Mouse (Mus musculus): ENCODE data around the gene Aff3.

Aff3 gene

GRCm38 (mm10) chr1:38496886-38497528 is 167.7 kb downstream of the Aff3 start:
- no peak for DNase-seq (ENCODE audit: low spot score in 2 of 2)

GRCm38 (mm10) chr1:38495284-38495683 is 169.5 kb downstream of the Aff3 start:
- DNase-seq (ENCODE audit: low spot score in 2 of 2) = no peak

DNA sequence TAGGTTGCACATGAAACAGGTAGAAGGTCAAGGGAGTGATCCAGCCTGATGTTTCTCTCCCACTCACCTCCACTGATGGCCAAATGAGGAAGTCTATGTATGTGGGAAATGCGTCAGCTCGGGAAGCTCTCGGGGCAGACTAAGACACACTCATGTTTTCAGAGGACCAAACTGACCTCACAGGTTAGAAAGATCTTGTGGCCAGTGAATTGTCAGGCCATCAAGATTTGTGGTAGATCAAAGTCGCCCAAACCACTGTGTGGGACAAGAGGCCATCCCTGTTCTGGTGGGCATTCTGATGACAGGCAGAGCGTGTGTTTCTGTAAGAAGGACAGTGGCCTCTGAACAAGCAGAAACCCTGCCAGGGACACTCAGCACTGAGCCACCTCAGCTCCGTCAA is 175.0 kb downstream of the Aff3 start:
- DNase-seq (ENCODE audit: low spot score in 2 of 2) = no peak

- no peak for DNase-seq (ENCODE audit: low spot score in 2 of 2)
These were observed 176.0 kb downstream of the Aff3 start for GRCm38 (mm10) chr1:38488667-38489210.

- no peak for DNase-seq (ENCODE audit: low spot score in 2 of 2)
These were observed 176.9 kb downstream of the Aff3 start for GRCm38 (mm10) chr1:38487884-38488283.

DNA sequence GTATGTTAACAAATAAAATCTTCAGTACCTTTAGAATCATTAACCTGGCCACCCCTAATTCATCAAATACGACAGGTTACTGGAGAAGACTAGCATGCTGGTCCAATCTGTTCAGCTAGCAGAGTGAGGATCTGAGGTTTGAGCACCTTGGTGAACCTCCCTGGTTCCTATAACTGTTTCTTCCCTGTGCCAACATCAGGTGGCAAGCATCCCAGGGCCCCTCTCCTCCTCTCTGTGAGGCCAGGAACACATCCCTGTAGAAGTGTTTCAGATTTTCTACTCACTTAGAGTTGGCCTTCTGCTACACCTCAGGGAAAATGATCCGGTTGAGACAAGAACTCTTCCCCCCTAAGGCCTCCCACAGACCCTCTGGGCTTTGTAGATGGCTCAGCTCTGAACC is 181.6 kb downstream of the Aff3 start:
- DNase-seq (ENCODE audit: low spot score in 2 of 2) = no peak

DNA sequence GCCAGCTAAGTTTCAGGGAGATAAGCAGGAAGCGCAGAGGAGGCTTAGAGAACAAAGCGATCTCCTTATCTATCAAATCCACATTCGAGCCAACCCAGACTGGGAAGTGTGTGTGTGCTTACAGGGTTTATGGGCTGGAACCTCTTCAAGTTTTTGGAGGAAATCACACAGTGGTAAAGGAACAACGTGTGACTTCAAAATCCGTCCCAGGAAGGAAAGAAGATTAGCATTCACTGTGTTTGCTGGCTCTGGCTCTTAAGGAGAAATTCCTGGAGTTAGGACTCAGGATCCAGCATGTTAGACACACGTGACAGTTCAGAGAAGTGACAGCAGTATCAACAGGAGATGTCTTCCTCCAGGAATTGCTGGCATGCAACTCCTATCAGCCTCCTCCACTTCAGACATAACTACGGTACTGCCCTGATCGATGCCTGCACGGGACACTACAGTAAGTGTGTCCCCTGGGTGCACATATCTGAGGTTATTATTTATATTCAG is 186.5 kb downstream of the Aff3 start:
- no peak for DNase-seq (ENCODE audit: low spot score in 2 of 2)

DNA sequence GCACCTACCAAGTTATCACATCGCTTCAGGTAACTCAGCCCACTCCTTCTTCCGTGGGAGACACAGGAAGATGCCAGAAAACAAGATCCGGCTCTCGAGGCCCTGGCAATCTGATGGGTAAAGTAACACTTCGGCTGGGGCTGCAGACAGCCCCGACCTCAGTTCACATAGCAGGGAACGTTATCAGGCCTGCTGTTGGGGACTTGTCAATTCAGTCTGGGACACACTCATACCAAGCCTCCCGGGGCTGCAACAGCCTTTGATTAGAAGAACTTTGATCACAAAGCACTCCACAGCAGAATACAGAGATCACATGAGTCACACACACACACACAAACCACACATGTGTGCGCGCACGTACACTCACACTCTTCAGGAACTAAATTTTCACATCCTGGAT is 193.9 kb downstream of the Aff3 start:
- DNase-seq (ENCODE audit: low spot score in 2 of 2) = no peak

DNA sequence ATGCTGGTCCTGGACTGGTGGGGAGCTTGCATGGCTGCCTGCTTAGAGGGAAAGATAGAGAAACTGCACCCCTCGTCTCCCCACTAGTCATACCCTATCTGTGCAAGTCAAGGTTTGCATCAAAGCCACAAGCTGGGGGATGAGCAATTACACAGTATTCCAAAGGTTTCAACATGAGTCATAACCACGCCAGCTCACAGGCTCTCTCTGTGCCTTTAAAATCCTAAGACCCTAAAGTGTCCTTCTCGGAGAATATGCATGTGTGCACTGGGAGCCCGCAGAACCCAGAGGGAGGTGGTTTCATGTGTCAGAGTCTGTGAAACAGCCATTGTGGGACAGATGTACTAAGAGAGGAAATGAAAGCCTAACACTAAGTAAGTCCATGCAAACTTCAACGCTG is 194.6 kb downstream of the Aff3 start:
- no peak for DNase-seq (ENCODE audit: low spot score in 2 of 2)

DNA sequence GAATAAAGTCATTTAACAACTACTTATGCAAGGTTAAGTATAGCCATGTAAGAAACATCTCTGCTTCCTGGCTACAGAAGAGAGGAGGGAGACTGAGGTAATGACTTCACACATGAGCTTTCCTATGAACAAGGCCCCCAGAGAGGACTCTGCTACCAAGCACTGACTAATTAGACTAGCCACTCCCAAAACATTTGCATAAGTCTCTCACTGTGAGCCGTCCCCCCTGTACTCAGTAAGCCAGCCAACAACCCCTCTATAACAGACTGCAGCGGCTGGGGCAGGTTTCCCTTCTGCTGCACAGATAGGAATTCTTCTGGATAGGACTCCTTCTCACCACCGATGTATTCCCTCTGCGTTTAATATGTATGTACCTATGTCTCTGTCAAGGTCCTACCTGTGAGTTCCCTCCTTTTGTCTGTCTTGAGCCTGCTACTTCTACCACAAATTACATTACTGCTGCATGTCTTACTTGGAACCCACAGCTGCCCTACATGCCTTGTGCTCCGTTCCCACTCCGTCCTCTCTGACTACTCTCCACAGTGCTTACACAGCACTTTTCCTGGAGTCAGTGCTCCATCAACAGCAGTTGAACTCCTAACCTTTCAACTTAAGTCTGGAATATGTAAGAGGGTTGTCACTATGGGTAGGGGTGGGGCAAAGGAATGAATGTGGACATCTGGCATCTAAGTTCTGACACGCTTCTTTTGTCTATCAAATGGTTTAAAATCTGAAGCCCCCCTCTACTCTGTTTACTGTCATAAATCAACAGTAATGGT is 197.3 kb downstream of the Aff3 start:
- no peak for DNase-seq (ENCODE audit: low spot score in 2 of 2)

DNA sequence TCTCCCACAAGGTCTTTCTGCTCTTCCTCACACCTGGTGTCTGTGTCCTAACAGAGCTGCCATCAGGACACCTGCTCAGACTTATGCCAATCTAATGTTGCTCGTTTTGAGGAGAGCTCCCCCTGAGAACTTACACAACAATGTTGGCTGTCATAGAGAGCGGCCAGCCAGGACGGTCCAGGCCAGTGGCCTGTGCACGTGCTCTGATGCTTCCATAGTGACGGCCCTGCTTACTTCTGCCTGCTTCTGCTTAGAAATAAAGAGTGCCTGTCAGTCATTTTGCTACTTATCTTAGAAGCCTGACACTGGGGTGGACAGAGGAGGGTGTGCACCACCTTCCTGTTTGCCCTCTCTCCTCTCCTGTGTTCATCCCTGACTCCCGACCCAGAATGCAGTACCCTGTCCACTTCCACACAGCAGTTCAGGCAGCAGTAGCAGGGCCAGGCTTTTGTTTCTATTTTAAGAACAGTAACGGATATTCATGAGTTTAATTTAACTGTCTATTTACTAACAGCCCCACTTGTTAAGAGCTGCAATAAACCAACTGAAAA is 208.0 kb downstream of the Aff3 start:
- DNase-seq (ENCODE audit: low spot score in 2 of 2) = no peak

DNA sequence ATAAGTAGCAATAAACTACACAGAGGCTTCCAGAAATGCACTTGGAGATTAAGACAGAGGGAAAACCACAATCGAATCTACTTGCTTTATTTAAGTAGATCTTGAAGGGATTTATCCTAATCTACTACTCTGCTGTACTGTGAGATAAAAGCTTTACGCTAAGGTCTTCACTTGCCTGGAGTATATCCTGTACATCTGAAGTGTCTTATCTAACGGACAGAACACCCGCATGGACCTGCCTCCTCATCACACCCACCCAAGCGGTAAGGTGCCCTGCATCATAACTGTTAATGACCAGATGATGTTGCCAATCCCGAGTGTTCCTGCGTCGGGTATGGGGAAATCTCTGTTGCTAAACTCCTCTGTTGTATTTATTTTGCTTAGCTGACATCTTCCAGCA is 209.8 kb downstream of the Aff3 start:
- no peak for DNase-seq (ENCODE audit: low spot score in 2 of 2)

DNA sequence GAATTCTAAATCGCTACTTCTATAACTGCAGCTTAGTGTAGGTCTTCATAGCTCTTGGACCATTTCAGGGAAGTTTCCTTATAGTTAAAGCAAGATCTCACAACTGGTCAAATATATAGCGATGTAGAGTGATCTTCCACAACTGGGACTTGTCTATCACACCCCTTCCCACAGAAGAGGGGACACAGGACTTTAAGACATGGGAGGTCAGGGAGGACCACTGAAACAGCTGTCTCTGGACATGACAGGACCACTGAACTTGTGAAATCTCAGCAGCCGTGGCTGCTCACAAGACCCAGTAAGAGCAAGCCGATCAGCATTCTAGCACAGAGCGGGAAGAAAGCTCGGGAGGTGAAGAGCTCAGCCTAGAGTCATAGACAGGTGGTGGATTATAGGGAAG is 213.4 kb downstream of the Aff3 start:
- no peak for DNase-seq (ENCODE audit: low spot score in 2 of 2)

GRCm38 (mm10) chr1:38450677-38451076 is 214.1 kb downstream of the Aff3 start:
- no peak for DNase-seq (ENCODE audit: low spot score in 2 of 2)

DNA sequence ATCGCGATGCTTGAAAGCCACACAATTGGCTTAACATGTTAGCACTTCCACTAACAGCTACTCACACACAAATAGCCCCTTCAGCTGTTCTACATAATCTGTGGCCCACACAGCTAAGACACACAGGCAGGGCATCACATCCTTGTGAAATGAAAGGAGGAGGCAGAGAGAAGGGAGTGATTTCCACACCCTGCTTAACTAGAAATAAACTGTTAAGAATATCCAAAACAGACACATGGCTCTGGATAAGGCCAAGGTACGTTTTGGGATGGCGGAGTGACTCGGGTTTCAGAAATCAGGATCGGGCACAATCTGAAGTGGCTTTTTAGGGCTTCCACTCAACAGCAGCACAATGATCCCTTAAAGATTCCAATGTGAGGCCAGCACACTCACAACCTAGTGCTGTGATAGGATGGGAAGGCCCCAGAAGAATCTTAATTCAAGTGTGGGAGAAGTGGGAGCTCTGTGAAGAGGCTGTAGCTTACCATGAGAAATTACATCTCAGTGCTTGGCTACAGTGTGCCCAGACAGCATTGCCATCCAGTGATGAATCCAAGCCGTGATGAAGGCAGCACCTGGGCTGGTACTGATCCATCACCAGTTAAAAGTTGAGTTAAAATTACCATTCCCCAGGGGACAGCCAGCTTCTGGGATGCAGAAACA is 214.8 kb downstream of the Aff3 start:
- DNase-seq (ENCODE audit: low spot score in 2 of 2) = no peak

DNA sequence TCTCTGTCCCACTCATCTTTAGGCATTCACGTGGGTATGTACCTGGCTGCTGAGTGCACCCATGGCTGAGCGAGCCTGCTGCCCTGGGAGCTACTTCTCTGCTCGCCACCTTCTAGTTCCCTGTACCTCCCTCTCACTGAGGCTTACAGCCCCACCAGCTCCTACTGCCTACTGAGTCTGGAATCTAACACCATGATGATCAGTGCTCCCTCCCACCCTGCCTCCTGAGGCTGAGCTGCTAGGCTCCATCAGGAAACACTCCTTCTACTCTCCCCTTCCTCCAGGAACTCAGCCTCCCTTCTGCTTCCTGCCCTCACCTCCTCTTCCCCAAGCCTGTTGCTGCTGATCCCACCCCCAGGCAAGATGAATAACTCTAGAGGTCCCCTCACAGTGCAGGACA is 215.9 kb downstream of the Aff3 start:
- no peak for DNase-seq (ENCODE audit: low spot score in 2 of 2)

GRCm38 (mm10) chr1:38447581-38447980 is 217.2 kb downstream of the Aff3 start:
- no peak for DNase-seq (ENCODE audit: low spot score in 2 of 2)

DNA sequence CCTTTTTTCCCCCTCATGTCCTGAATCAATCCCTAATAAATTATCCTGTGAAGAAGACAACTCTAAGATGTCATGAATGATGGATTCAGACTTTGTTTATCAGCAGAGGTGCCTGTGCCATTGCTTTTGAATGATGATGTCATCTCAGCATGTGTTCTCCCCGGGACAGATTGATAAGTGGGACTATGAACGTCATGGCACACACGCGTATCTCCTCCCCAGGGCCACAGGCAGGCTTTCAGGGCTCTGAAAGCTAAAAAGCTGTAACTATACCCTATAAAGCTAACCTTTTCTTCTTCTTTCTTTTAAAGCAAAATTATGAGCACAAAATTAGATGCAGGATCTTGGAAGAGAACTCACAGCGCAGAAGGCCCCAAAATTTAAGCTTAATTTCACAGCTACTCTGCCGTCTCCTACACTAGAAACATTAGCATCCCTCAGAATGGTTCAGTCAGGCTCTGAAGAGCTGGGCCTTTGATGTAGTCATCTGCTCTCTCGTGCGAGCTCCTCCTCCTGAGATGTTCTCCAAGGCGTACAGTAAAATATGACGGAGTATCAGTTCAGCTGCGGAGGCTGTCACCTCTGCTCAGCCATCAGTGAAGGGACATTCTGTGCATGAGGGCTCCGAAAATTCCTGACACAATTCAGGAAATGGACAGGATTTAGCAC is 218.5 kb downstream of the Aff3 start:
- no peak for DNase-seq (ENCODE audit: low spot score in 2 of 2)

DNA sequence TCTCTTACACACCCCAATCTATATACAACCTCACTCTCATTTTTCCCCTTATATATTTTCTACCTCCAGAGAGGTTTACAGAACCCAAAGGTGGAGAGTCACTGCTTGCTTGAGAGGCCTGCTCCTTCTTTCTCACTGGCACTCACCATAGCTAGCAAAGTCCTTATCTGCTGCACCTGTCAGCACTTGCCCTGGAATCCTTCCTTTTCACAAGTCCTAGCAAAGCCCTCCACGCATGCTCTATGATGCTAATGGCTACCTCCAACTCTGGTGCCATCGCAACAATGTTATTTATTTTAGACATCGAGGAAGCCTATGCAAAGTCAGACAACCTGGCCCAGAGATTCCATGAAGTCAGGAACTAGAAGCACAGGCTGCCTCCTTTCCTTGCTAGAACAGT is 221.9 kb downstream of the Aff3 start:
- DNase-seq (ENCODE audit: low spot score in 2 of 2) = no peak

- no peak for DNase-seq (ENCODE audit: low spot score in 2 of 2)
These were observed 222.3 kb downstream of the Aff3 start for GRCm38 (mm10) chr1:38442479-38442878.

- DNase-seq (ENCODE audit: low spot score in 2 of 2) = no peak
These were observed 223.0 kb downstream of the Aff3 start for GRCm38 (mm10) chr1:38441800-38442199.

- DNase-seq (ENCODE audit: low spot score in 2 of 2) = no peak
These were observed 224.3 kb downstream of the Aff3 start for GRCm38 (mm10) chr1:38440471-38440815.
